Mouse (Mus musculus) right cerebral cortex, postnatal 25 days (tissue): ENCODE results near the gene Elmo1.
A peak's percentile ranks its signal among the peaks of the same experiment; 100 is the strongest.

Experiments
- DNase-seq: peaks from one replicate; pipeline ENCODE4 v3.0.0; 2022

The Elmo1 gene

GRCm38 (mm10) chr13:20330954-20331353 is 240.6 kb downstream of the Elmo1 start:
- DNase-seq: no peak

- DNase-seq: no peak
Observed at GRCm38 (mm10) chr13:20335051-20335888, 244.9 kb downstream of the Elmo1 start.

GRCm38 (mm10) chr13:20335889-20336497 is 245.6 kb downstream of the Elmo1 start:
- no peak for DNase-seq

GRCm38 (mm10) chr13:20342881-20343280 is 252.5 kb downstream of the Elmo1 start:
- DNase-seq: no peak

- DNase-seq: no peak
Observed at GRCm38 (mm10) chr13:20349754-20350153, 259.4 kb downstream of the Elmo1 start.

GRCm38 (mm10) chr13:20352631-20353030 is 262.2 kb downstream of the Elmo1 start:
- DNase-seq: no peak

- DNase-seq: no peak
Observed at GRCm38 (mm10) chr13:20353862-20354603, 263.6 kb downstream of the Elmo1 start.

- no peak for DNase-seq
Observed at GRCm38 (mm10) chr13:20354604-20354999, 264.2 kb downstream of the Elmo1 start.

GRCm38 (mm10) chr13:20362541-20362940 is 272.1 kb downstream of the Elmo1 start:
- DNase-seq: no peak

GRCm38 (mm10) chr13:20365828-20366593 is 275.6 kb downstream of the Elmo1 start:
- no peak for DNase-seq

- DNase-seq: no peak
Observed at GRCm38 (mm10) chr13:20370036-20370802, 279.8 kb downstream of the Elmo1 start.

- DNase-seq: no peak
Observed at GRCm38 (mm10) chr13:20371501-20371900, 281.1 kb downstream of the Elmo1 start.

GRCm38 (mm10) chr13:20372335-20372734 is 281.9 kb downstream of the Elmo1 start:
- no peak for DNase-seq

- DNase-seq: no peak
Observed at GRCm38 (mm10) chr13:20378869-20379268, 288.5 kb downstream of the Elmo1 start.

GRCm38 (mm10) chr13:20383875-20384274 is 293.5 kb downstream of the Elmo1 start:
- DNase-seq: no peak

- no peak for DNase-seq
Observed at GRCm38 (mm10) chr13:20384846-20385245, 294.4 kb downstream of the Elmo1 start.

- DNase-seq: no peak
Observed at GRCm38 (mm10) chr13:20385423-20385822, 295.0 kb downstream of the Elmo1 start.

GRCm38 (mm10) chr13:20386462-20387141 is 296.2 kb downstream of the Elmo1 start:
- DNase-seq: no peak

- DNase-seq: no peak
Observed at GRCm38 (mm10) chr13:20392824-20393598, 302.6 kb downstream of the Elmo1 start.

- DNase-seq: peak; percentile 28
Observed at GRCm38 (mm10) chr13:20397744-20398143, 307.3 kb downstream of the Elmo1 start.

- peak; percentile 13 for DNase-seq
Observed at GRCm38 (mm10) chr13:20398311-20398710, 307.9 kb downstream of the Elmo1 start.
